Mouse (Mus musculus): ENCODE data around the gene Abhd14a.

GRCm38 (mm10) chr9:106461641-106462429, 14.4 kb upstream of the Abhd14a start:
- TF ChIP-seq EP300 (IDR thresholded peaks at IDR 0.05; ENCODE audit: low read depth) (no peak), CTCF (IDR thresholded peaks at IDR 0.05; ENCODE audit: low read depth) (no peak)
